In the genomic region with DNA sequence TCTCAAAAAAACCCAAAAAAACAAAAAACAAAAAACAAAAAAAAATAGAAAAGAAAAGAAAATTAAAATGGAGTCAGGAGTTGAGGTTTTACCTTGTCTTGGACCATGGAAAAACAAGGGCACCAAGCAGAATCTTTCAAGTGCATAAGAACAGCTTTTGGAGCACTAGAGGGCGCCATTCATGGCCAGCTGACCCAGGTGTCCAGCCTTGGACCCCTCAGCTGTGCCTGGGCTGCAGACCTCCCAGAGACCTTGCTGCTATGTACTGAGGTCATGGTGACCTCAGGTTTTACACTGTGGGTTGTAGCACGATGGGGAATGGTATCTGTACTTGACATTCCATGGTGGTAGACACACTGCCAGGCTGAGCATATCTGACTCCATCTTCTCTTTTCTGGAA, we compare ENCODE assay signal across 9 mouse cellular contexts. TPM values are rescaled to one million over a fixed set of nuclear protein-coding genes. Genes with fewer than 3 reads are reported as not detected.
DNase-seq lines count a peak whose midpoint lies in the region; ATAC-seq and TF ChIP-seq lines count a peak whose summit lies in the region.
"Had no signal": no experiment of that assay in that cellular context is flagged by ENCODE, and none has a peak within 500 bp of the region (broad histone marks: within the 10 kb centered on the region; RNA-seq: fewer than 3 reads in every experiment).

No protein-coding gene starts in this region.

- no peak overlapping the region for H3K9ac ChIP-seq in kidney, postnatal 0 days (ENCODE audit: low read depth, low read length)
- no peak overlapping the region for H3K9ac ChIP-seq in kidney, embryonic 16.5 days (replicated peaks; ENCODE audit: low read length)
- no peak overlapping the region for H3K9ac ChIP-seq in intestine, postnatal 0 days (ENCODE audit: low read depth, low read length)
- H3K9ac ChIP-seq: heart, embryonic 13.5 days had no signal

- TF ChIP-seq CTCF in kidney, postnatal 0 days (IDR thresholded peaks at IDR 0.05; ENCODE audit: low read depth): peak; percentile 73
- TF ChIP-seq CTCF in brain, embryonic 14.5 days (IDR thresholded peaks at IDR 0.05; ENCODE audit: borderline replicate concordance, extremely low read depth, insufficient read depth, insufficient read length): peak; percentile 58
- peak; percentile 75 for TF ChIP-seq CTCF in intestine, postnatal 0 days (IDR thresholded peaks at IDR 0.05; ENCODE audit: low read depth)

- no peak overlapping the region for H3K4me3 ChIP-seq in kidney, postnatal 0 days (replicated peaks; ENCODE audit: low read depth, low read length)
- H3K4me3 ChIP-seq in kidney, embryonic 16.5 days (ENCODE audit: low read length): no peak overlapping the region
- no peak overlapping the region for H3K4me3 ChIP-seq in intestine, postnatal 0 days (ENCODE audit: low read depth, low read length)
- H3K4me3 ChIP-seq: heart, embryonic 13.5 days had no signal

- no peak overlapping the region for H3K4me2 ChIP-seq in kidney, postnatal 0 days (ENCODE audit: low read length)
- H3K4me2 ChIP-seq in kidney, embryonic 16.5 days (replicated peaks; ENCODE audit: low read depth, low read length): no peak overlapping the region
- no peak overlapping the region for H3K4me2 ChIP-seq in intestine, postnatal 0 days (replicated peaks; ENCODE audit: low read depth)
- H3K4me2 ChIP-seq: heart, embryonic 13.5 days had no signal

- H3K27me3 ChIP-seq in kidney, postnatal 0 days (ENCODE audit: insufficient read depth, low read length): no peaks in the 10 kb centered on the region
- no peaks in the 10 kb centered on the region for H3K27me3 ChIP-seq in kidney, embryonic 16.5 days (ENCODE audit: insufficient read depth, low read length)
- H3K27me3 ChIP-seq in intestine, postnatal 0 days (replicated peaks; ENCODE audit: control insufficient read depth, insufficient read depth, low read length): no peaks in the 10 kb centered on the region
- H3K27me3 ChIP-seq: heart, embryonic 13.5 days had no signal

- peak; percentile 39 for DNase-seq in CD4-positive, CD25-positive, alpha-beta regulatory T cell, adult 2 months (ENCODE audit: low read depth, low spot score)
- peak; percentile 55 for DNase-seq in kidney, postnatal 0 days (ENCODE audit: low spot score)
- peak; percentile 35 for DNase-seq in brain, embryonic 14.5 days (ENCODE audit: low read depth)
- DNase-seq in retina, postnatal 1 day: peak; percentile 58
- no peak for DNase-seq in urinary bladder, postnatal 10 days (ENCODE audit: low spot score)

- no peaks in the 10 kb centered on the region for H3K9me3 ChIP-seq in kidney, postnatal 0 days (replicated peaks; ENCODE audit: low read length)
- H3K9me3 ChIP-seq in kidney, embryonic 16.5 days (ENCODE audit: low read length): no peaks in the 10 kb centered on the region
- H3K9me3 ChIP-seq in intestine, postnatal 0 days (ENCODE audit: control insufficient read depth): no peaks in the 10 kb centered on the region
- H3K9me3 ChIP-seq: heart, embryonic 13.5 days had no signal

- no peak for ATAC-seq in CD4-positive, CD25-positive, alpha-beta regulatory T cell, adult 4 months
- no peak for ATAC-seq in kidney, postnatal 0 days (replicated peaks; ENCODE audit: low FRiP score, low read depth)
- ATAC-seq in kidney, embryonic 16.5 days (ENCODE audit: low FRiP score, low TSS enrichment): no peak
- ATAC-seq in intestine, postnatal 0 days: no peak

- H3K36me3 ChIP-seq in kidney, postnatal 0 days (ENCODE audit: insufficient read depth, low read length): peaks cover 52% of the 10 kb centered on the region
- H3K36me3 ChIP-seq in kidney, embryonic 16.5 days (ENCODE audit: insufficient read depth, low read length): peaks cover 53% of the 10 kb centered on the region
- peaks cover 59% of the 10 kb centered on the region for H3K36me3 ChIP-seq in intestine, postnatal 0 days (ENCODE audit: control insufficient read depth, insufficient read depth)

- H3K27ac ChIP-seq in kidney, postnatal 0 days: no peak overlapping the region
- H3K27ac ChIP-seq in kidney, embryonic 16.5 days (ENCODE audit: low read length): no peak overlapping the region
- H3K27ac ChIP-seq in intestine, postnatal 0 days (ENCODE audit: low read depth, low read length): no peak overlapping the region
- H3K27ac ChIP-seq: heart, embryonic 13.5 days had no signal

- WGBS in kidney, postnatal 0 days: 47% methylated on average over 2 of the region's 2 CpGs
- WGBS in kidney, embryonic 16.5 days: 46% methylated on average over 2 of the region's 2 CpGs
- WGBS in intestine, postnatal 0 days: 42% methylated on average over 2 of the region's 2 CpGs

- H3K4me1 ChIP-seq in kidney, postnatal 0 days (replicated peaks; ENCODE audit: insufficient read depth, low read length): no peaks in the 10 kb centered on the region
- no peaks in the 10 kb centered on the region for H3K4me1 ChIP-seq in kidney, embryonic 16.5 days (ENCODE audit: insufficient read depth, low read length)
- no peaks in the 10 kb centered on the region for H3K4me1 ChIP-seq in intestine, postnatal 0 days (replicated peaks; ENCODE audit: control insufficient read depth, insufficient read depth, low read length)

- TF ChIP-seq POLR2A in brain, embryonic 14.5 days (IDR thresholded peaks at IDR 0.05; ENCODE audit: borderline replicate concordance, extremely low read depth, insufficient read depth, insufficient read length, poor library complexity, severe bottlenecking): no peak

RNA-seq across cellular contexts. Expression of a gene that starts 31.4 kb away (rescaled TPM):
- 10 to 100 TPM; 17.9 to 42.0 TPM for polyA plus RNA-seq in CD4-positive, CD25-positive, alpha-beta regulatory T cell, adult 4 months (2017; shearing (Covaris generic))
- 16.9 and 19.6 TPM in 2 replicates for polyA plus RNA-seq in kidney, postnatal 0 days (2015; fragmentation: Nextera tagmentation; extraction: Ambion mirVana)
- polyA plus RNA-seq in kidney, embryonic 16.5 days (2015; fragmentation: Nextera tagmentation; extraction: Ambion mirVana): 30.6 and 33.2 TPM in 2 replicates
- 21.3 and 21.4 TPM in 2 replicates for polyA plus RNA-seq in brain, embryonic 14.5 days (2012; rRNA removed)
- 22.8 and 26.6 TPM in 2 replicates for polyA plus RNA-seq in intestine, postnatal 0 days (2015; fragmentation: Nextera tagmentation; extraction: Ambion mirVana)
